Mouse (Mus musculus) lung, embryonic 16.5 days (tissue): Measurements from ENCODE around the gene Psip1. TPM values are rescaled to one million over a fixed set of nuclear protein-coding genes. Genes with fewer than 3 reads are reported as not detected.
A peak's percentile ranks its signal among the peaks of the same experiment; 100 is the strongest.

Source experiments
- ATAC-seq: fragments of 200-750 bp; cut with Nextera tagmentation; 2 replicates; pipeline ENCODE4 v1.8.0; 2017; ENCODE audit warnings: low read depth, mild to moderate bottlenecking, moderate library complexity
- H3K27ac ChIP-seq: fragments of 300-500 bp; sonication (generic); 2 replicates; pipeline ENCODE4 v1.5.1; 2014; ENCODE audit warnings: mild to moderate bottlenecking, control low read depth, low read length
- H3K27me3 ChIP-seq: fragments of 300-500 bp; sonication (generic); 2 replicates; pipeline ENCODE4 v1.6.1; 2014; ENCODE audit warnings: low read depth, low read length, mixed read lengths; ENCODE audit not compliant: control insufficient read depth, insufficient read depth
- H3K36me3 ChIP-seq: fragments of 300-500 bp; sonication (generic); 2 replicates; pipeline ENCODE4 v1.6.1; 2014; ENCODE audit warnings: low read length; ENCODE audit not compliant: control insufficient read depth, insufficient read depth
- H3K4me1 ChIP-seq: fragments of 300-500 bp; sonication (generic); replicated peaks from 2 replicates; pipeline ENCODE4 v1.6.1; 2014; ENCODE audit warnings: low read length, mixed read lengths; ENCODE audit not compliant: control insufficient read depth, insufficient read depth
- H3K4me2 ChIP-seq: fragments of 300-500 bp; sonication (generic); 2 replicates; pipeline ENCODE4 v1.6.1; 2014; ENCODE audit warnings: low read depth, low read length, control low read depth
- H3K4me3 ChIP-seq: fragments of 300-500 bp; sonication (generic); 2 replicates; pipeline ENCODE4 v1.5.1; 2014; ENCODE audit warnings: mild to moderate bottlenecking, low read length, control low read depth
- H3K9ac ChIP-seq: fragments of 300-500 bp; sonication (generic); 2 replicates; pipeline ENCODE4 v1.6.1; 2014; ENCODE audit warnings: low read length, control low read depth
- H3K9me3 ChIP-seq: fragments of 300-500 bp; sonication (generic); 2 replicates; pipeline ENCODE4 v1.6.1; 2016; ENCODE audit warnings: low read length; ENCODE audit not compliant: control insufficient read depth
- WGBS: fragments of 180-500 bp; shearing (Covaris S2); extraction: QIAGEN DNeasy Blood & Tissue Kit; methylation state at CpG from one replicate; pipeline ENCODE4 v1.1.7; 2014; 5-methylcytosine and 5-hydroxymethylcytosine counted together
- polyA plus RNA-seq: library from polyadenylated mRNA; unstranded; fragments of >200 nt; fragmentation: Nextera tagmentation; extraction: Ambion mirVana; gene quantifications from 2 replicates; pipeline ENCODE4 v1.2.1, GENCODE M21; 2015

Psip1 gene
- polyA plus RNA-seq, 1 experiment from 2014 or later: 97.7 TPM

DNA sequence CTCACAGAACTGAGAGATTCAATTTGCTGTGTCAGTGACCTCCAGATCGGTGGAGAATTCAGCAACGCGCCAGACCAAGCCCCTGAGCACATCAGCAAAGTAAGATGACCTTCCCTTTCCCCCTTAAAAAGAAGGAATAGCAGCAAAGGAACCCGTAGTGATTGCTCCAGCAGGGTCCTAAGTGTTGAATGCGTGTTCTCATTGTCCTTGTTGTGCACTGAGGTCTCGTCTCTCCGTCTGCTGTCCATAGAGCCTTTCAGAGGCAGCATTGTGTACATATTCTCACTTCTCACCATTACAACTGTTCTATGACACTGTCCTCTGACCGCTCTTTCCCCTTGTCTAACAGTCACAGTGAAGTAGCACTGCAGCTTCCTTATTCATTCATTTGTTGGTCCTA, 49.9 kb downstream of the Psip1 start:
- no peaks in the 10 kb centered on the region for H3K4me1 ChIP-seq
- no peak overlapping the region for H3K27ac ChIP-seq
- H3K27me3 ChIP-seq: no peaks in the 10 kb centered on the region
- H3K4me3 ChIP-seq: no peak overlapping the region
- ATAC-seq: no peak
- WGBS: 89% methylated on average over 8 of the region's 8 CpGs
- H3K36me3 ChIP-seq: peaks cover 29% of the 10 kb centered on the region
- no peak overlapping the region for H3K9ac ChIP-seq
- no peak overlapping the region for H3K4me2 ChIP-seq
- no peaks in the 10 kb centered on the region for H3K9me3 ChIP-seq

DNA sequence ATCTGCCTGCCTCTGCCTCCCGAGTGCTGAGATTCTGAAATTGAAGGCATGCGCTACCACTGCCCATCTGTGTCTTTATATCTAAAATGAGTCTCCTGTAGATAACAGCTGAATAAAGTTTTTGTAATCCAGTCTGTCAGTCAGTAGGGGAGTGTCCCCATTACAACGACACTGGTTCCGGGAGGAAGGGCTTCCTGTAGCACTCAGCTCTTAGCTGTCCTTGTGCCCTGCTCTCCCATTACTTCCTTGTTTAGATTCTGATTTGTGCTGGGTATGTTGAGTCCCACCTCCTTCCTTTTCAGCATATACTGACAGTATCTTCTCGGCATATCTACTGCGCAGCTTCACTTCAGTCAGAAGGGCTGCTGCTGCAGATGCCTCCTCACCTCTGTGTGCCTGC, 53.4 kb downstream of the Psip1 start:
- no peaks in the 10 kb centered on the region for H3K4me1 ChIP-seq
- no peaks in the 10 kb centered on the region for H3K9me3 ChIP-seq
- H3K9ac ChIP-seq: no peak overlapping the region
- H3K27ac ChIP-seq: no peak overlapping the region
- H3K4me2 ChIP-seq: no peak overlapping the region
- peaks cover 38% of the 10 kb centered on the region for H3K36me3 ChIP-seq
- H3K4me3 ChIP-seq: no peak overlapping the region
- no peak for ATAC-seq
- no peaks in the 10 kb centered on the region for H3K27me3 ChIP-seq
- WGBS: 77% methylated on average over 6 of the region's 6 CpGs

DNA sequence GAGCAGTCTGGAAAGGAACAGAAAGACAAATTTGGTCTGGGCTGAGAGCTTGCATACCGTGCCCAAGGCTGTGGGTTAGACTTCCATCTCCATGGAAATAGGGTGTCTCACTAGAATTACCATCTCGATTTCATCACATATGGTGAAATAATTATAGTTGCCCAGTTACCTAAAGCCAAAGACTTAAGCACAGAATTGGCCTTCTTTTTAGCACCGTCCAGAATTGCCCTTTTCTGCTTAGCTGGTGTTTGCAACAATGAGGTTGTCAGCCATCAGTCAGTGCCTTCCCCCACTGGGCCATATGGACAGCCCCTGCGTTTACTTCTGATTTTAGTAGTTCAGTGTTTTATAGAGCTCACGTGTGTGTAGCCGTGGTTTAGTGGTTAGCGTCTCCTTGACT, 54.3 kb downstream of the Psip1 start:
- no peak overlapping the region for H3K9ac ChIP-seq
- H3K36me3 ChIP-seq: peaks cover 42% of the 10 kb centered on the region
- H3K4me1 ChIP-seq: no peaks in the 10 kb centered on the region
- 91% methylated on average over 7 of the region's 7 CpGs for WGBS
- H3K27me3 ChIP-seq: no peaks in the 10 kb centered on the region
- no peak overlapping the region for H3K4me3 ChIP-seq
- no peak overlapping the region for H3K4me2 ChIP-seq
- H3K9me3 ChIP-seq: no peaks in the 10 kb centered on the region
- H3K27ac ChIP-seq: no peak overlapping the region
- ATAC-seq: no peak

GRCm38 (mm10) chr4:83428845-83429244, 57.4 kb downstream of the Psip1 start:
- ATAC-seq: no peak
- Histone ChIP-seq H3K4me3 (no peak overlapping the region), H3K4me1 (no peaks in the 10 kb centered on the region), H3K9ac (no peak overlapping the region), H3K36me3 (peaks cover 34% of the 10 kb centered on the region), H3K4me2 (no peak overlapping the region), H3K9me3 (no peaks in the 10 kb centered on the region), H3K27me3 (no peaks in the 10 kb centered on the region), H3K27ac (no peak overlapping the region)
- 89% methylated on average over 4 of the region's 4 CpGs for WGBS

DNA sequence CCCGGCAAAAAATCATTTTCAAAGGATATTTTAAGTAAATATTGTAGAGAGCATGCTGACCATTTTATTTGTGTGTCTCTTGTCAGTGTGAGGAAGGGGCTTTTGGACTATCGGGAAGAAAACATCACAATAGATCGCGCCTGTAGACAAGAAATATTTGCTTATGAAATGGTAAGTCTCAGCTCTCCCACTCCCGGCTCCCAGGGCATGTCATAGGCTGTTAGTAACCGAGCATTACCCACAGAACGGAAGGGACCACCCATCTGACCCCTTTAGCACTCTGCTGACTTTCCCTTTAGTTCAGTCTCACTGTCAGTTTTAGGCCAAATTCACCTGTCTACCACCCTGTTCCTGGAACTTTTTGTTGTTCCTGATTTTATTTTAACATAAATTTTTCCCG, 58.6 kb downstream of the Psip1 start:
- Histone ChIP-seq H3K9me3 (no peaks in the 10 kb centered on the region), H3K9ac (no peak overlapping the region), H3K27ac (no peak overlapping the region), H3K27me3 (no peaks in the 10 kb centered on the region), H3K4me1 (no peaks in the 10 kb centered on the region), H3K4me3 (no peak overlapping the region), H3K36me3 (peaks cover 34% of the 10 kb centered on the region), H3K4me2 (no peak overlapping the region)
- no peak for ATAC-seq
- WGBS: 89% methylated on average over 8 of the region's 8 CpGs

DNA sequence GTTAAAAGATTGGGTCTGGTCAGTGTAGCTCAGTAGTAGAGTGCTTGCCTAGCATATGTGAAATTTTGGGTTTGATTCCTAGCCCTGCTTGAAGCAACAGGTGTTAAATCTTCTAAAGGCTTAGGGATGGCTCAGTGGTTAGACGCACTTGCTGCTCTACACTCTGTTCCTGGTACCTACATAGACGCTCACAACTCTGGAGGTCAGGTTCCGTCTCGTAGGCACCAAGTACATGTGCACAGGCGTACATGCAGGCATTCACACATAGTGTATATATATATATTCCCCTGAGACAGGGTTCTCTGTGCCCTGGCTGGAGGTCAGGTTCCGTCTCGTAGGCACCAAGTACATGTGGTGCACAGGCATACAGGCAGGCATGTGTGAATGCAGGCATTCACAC, 59.1 kb downstream of the Psip1 start:
- H3K4me2 ChIP-seq: no peak overlapping the region
- H3K36me3 ChIP-seq: peaks cover 34% of the 10 kb centered on the region
- H3K9ac ChIP-seq: no peak overlapping the region
- no peak overlapping the region for H3K4me3 ChIP-seq
- ATAC-seq: no peak
- no peaks in the 10 kb centered on the region for H3K9me3 ChIP-seq
- no peak overlapping the region for H3K27ac ChIP-seq
- no peaks in the 10 kb centered on the region for H3K27me3 ChIP-seq
- WGBS: 95% methylated on average over 7 of the region's 7 CpGs
- H3K4me1 ChIP-seq: no peaks in the 10 kb centered on the region

DNA sequence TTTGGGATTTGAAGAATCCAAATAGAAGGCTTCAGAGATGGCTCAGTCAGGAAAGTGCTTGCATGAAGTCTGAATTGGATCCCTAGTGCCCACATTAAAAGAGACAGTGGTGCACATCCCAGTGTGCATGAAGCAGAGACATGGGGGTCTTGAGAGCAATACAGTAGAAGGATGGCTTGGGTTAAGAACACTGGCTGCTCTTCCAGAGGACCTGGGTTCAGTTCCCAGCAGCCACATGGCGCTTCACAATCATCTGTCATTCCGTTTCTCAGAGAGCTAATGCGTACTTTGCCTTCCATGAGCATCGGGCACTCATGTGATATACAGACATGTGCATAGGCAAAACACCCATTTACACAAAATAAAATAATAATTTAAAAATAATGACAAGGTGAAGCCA, 61.1 kb downstream of the Psip1 start:
- no peak overlapping the region for H3K4me2 ChIP-seq
- no peaks in the 10 kb centered on the region for H3K9me3 ChIP-seq
- ATAC-seq: no peak
- WGBS: 97% methylated on average over 4 of the region's 4 CpGs
- no peaks in the 10 kb centered on the region for H3K4me1 ChIP-seq
- no peaks in the 10 kb centered on the region for H3K27me3 ChIP-seq
- H3K27ac ChIP-seq: no peak overlapping the region
- peaks cover 32% of the 10 kb centered on the region for H3K36me3 ChIP-seq
- no peak overlapping the region for H3K4me3 ChIP-seq
- no peak overlapping the region for H3K9ac ChIP-seq

DNA sequence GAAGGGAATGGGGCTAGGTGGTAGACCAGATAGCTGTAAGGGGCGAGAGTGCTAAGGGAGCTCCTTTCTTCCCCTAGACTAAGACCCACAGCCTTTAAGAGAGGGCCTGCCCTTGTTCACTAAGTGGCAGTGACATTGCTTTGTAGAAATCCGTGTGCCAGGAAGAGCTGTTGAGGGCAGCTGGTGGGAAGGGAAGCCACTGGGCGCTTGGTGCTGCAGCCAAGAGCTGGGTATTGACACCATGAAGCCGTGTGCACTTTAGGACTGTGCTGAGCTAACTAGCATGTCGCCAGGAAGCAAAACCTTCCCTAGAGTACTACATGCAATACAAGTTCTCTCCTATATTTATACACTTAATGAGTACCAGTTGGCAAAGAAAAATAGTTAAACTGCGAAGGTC, 62.6 kb downstream of the Psip1 start:
- peaks cover 25% of the 10 kb centered on the region for H3K36me3 ChIP-seq
- no peak for ATAC-seq

GRCm38 (mm10) chr4:83418781-83419180, 67.5 kb downstream of the Psip1 start:
- no peak for ATAC-seq
- Histone ChIP-seq H3K4me1 (peaks cover 11% of the 10 kb centered on the region), H3K4me2 (peak overlapping the region; percentile 77), H3K36me3 (no peaks in the 10 kb centered on the region; the same call in 1 of the 2 replicates), H3K9me3 (no peaks in the 10 kb centered on the region), H3K4me3 (peak overlapping the region; percentile 82), H3K27ac (no peak overlapping the region), H3K9ac (no peak overlapping the region), H3K27me3 (no peaks in the 10 kb centered on the region)
- 55% methylated on average over 2 of the region's 2 CpGs for WGBS

More for the DNA sequence above, 62.6 kb downstream of the Psip1 start:
- Histone ChIP-seq H3K9ac (no peak overlapping the region), H3K4me3 (no peak overlapping the region), H3K27ac (no peak overlapping the region), H3K27me3 (no peaks in the 10 kb centered on the region), H3K4me2 (no peak overlapping the region), H3K9me3 (no peaks in the 10 kb centered on the region), H3K4me1 (peaks cover 6% of the 10 kb centered on the region)
- WGBS: 94% methylated on average over 6 of the region's 6 CpGs

DNA sequence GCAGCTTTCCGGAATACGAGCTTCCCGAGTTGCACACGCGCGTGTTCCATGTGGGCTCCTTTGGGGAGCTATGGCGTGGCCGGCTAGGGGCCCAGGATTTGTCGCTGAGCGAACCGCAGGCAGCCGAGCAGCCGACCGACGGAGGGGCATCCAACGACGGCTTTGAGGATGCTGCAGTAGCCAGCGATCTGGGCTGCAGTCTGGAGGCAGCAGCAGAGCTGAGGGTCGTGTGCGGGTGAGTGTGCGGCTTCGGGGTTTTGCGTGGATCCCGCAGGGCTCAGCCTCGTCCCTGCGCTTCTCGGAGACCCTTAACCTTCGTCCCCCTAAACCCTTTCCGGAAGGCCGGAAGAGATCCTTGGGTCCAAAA, 68.5 kb downstream of the Psip1 start:
- ATAC-seq: peak; percentile 50
- WGBS: under 1% methylated on average over 30 of the region's 30 CpGs
- Histone ChIP-seq H3K27me3 (no peaks in the 10 kb centered on the region), H3K27ac (peak overlapping the region; percentile 84), H3K4me1 (peaks cover 11% of the 10 kb centered on the region), H3K4me2 (peak overlapping the region; percentile 77), H3K9me3 (no peaks in the 10 kb centered on the region), H3K9ac (peak overlapping the region; percentile 93), H3K4me3 (peak overlapping the region; percentile 82), H3K36me3 (no peaks in the 10 kb centered on the region; the same call in 1 of the 2 replicates)
